Mouse (Mus musculus): Measurements from ENCODE around the gene Knstrn. TPM values are rescaled to one million over a fixed set of nuclear protein-coding genes. Genes with fewer than 3 reads are reported as not detected.

The Knstrn gene
- 1 to 10 TPM in 1 of 2 experiments, under 1 TPM in 1; 0.75 to 1.0 TPM for total RNA-seq (2021)
- long read RNA-seq, experiment 1 = 0 reads
- long read RNA-seq, experiment 2, full-length matches to known transcripts = 1 of 1 reads
- long read RNA-seq, experiment 2, partial matches to known transcripts = 0 of 1 reads
- long read RNA-seq, experiment 2, other reads (novel, unspliced or antisense) = 0 of 1 reads

GRCm38 (mm10) chr2:118813981-118814836, at the start of gene Knstrn:
TSS of gene Knstrn (plus strand) at chr2:118814003.
- H3K27ac ChIP-seq = no peak within 1 kb of the TSS
- DNase-seq (ENCODE audit: extremely low spot score in 1 of 2, low spot score in 2 of 2) = peak; percentile 81 to 82
- intact Hi-C loops (cut with DNase I) = loop anchor here (5.0 kb wide), 1 partner anchor 48 kb away; the partner anchor contains the start of gene Ivd
- TF ChIP-seq CTCF (IDR thresholded peaks at IDR 0.05) = no peak
- H3K4me3 ChIP-seq = peak within 1 kb of the TSS; percentile 57

GRCm38 (mm10) chr2:118764094-118764831, 49.5 kb upstream of the Knstrn start:
- no peak overlapping the region for H3K4me3 ChIP-seq
- intact Hi-C loops (cut with DNase I) = loop anchor here (1.0 to 5.0 kb wide), 2 partner anchors 19 to 118 kb away; partner anchors contain the start of gene Inafm2
- peak; percentile 79 for TF ChIP-seq CTCF (IDR thresholded peaks at IDR 0.05)
- H3K27ac ChIP-seq = no peak overlapping the region
- peak in 1 of 2 experiments; percentile 60 for DNase-seq (ENCODE audit: extremely low spot score in 1 of 2, low spot score in 2 of 2)

- no peak overlapping the region for H3K27ac ChIP-seq
- no peak overlapping the region for H3K4me3 ChIP-seq
- no peak for TF ChIP-seq CTCF (IDR thresholded peaks at IDR 0.05)
- intact Hi-C loops (cut with DNase I) = loop anchor here (1.0 to 5.0 kb wide), 2 partner anchors 20 to 117 kb away; partner anchors contain the start of gene Inafm2
- DNase-seq (ENCODE audit: extremely low spot score in 1 of 2, low spot score in 2 of 2) = no peak
These were observed 48.9 kb upstream of the Knstrn start for GRCm38 (mm10) chr2:118764875-118765274.

DNA sequence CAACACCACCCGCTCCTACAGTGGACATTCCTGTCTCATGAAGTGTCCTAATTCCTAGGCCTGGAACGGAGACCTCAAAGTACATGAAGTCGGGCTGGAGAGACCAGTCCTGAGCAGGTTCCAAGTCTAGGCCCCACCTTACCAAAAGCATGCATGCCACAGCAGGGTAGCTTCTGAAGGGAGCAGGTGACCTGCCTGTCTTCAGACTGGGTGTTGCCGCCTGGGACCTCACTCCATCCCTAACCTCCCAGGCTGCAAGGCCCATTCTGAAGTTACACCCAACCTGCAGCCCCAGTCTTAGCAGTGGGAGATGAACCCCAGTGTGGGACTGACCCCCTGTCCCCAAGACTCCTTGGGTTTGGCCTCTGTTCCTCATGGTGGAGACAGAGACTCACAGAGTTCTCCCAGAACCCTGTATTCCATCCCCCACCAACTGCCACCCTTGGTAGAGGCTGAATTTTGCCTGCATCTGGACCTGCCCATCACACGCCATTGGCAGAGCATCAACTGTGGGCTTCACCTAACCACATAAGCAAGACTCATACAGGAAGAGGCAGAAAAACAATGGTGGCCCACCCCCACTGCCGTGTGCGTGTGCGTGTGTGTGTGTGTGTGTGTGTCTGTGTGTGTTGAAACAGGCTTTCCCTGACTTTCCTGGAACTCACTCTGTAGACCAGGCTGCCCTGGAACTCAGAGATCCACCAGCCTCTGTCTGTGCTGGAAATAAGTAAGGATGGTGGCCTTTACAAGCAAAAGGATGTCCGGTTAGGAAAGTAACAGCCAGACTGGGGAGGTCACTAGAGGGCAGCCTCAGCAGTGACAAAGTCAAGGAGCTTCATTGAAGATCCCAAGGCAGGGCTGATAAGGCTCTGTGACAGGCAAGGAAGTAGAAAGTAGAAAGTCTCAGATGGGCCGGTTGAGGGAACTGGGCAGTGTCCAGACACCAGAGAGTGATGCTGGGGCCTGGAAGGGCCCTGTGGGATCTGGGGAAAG, 47.5 kb upstream of the Knstrn start:
- intact Hi-C loops (cut with DNase I) = no loop called here
- DNase-seq (ENCODE audit: extremely low spot score in 1 of 2, low spot score in 2 of 2) = no peak
- Histone ChIP-seq H3K4me3 (no peak overlapping the region), H3K27ac (no peak overlapping the region)
- no peak for TF ChIP-seq CTCF (IDR thresholded peaks at IDR 0.05)

DNA sequence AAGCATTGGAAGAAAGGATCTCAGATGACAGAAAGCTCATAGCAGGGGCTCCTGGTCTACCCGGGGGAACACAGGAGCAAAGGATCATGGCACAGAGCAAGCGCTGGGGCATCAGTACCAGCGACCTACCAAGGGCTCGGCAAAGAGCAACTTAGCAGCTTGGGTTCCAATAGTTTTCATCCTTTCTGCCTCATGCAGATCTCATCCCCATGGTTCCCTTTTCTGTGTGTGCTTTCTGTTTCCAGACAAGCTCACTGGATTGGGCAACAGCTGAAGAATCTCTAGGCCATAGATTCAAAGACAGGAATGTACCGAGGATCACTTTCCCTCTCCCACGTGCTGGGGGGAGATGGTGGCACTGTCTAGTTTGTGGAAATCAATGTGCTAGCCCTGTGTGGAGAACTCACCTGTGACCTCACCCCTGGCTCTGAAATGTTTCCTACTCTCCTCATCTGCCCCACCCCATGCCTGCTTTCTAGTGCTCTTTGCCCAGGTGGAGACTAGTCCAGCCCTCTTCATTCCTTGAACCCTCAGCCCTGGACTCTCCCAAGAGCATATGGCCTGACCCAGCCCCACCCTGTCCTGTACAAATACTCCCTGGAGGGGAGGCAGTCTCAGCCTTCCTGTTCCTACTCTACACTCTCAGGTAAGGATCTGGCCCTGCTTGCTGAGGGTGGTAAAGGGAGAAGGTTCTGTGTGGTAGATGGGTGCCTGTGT, 41.5 kb upstream of the Knstrn start, which contains the start of gene Phgr1:
Phgr1 (plus strand) TSS at position 612 of the 717 bp plus-strand sequence.
- DNase-seq (ENCODE audit: extremely low spot score in 1 of 2, low spot score in 2 of 2) = no peak
- TF ChIP-seq CTCF (IDR thresholded peaks at IDR 0.05) = no peak
- Histone ChIP-seq H3K4me3 (no peak within 1 kb of the TSS), H3K27ac (no peak within 1 kb of the TSS)
- intact Hi-C loops (cut with DNase I) = no loop called here

DNA sequence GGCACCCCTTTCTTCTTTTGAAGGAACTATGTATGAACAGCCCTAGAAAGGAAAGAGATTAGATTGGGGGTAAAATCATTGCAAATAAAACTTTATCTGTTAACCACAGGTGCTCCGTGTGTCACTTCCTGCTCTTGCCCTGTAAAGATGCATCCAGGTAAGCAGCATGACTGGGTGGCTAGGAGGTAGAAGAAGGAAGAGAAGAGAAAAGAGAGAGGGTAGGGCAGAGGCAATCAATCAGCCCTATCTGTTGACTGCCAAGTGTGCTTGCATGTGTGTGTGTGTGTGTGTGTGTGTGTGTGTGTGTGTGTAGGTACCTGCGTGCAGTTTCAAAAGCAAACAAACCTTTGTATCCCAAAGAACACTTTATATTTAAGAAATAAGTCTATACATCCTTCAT, 39.3 kb upstream of the Knstrn start:
- intact Hi-C loops (cut with DNase I) = no loop called here
- no peak overlapping the region for H3K27ac ChIP-seq
- no peak for TF ChIP-seq CTCF (IDR thresholded peaks at IDR 0.05)
- DNase-seq (ENCODE audit: extremely low spot score in 1 of 2, low spot score in 2 of 2) = no peak
- no peak overlapping the region for H3K4me3 ChIP-seq

DNA sequence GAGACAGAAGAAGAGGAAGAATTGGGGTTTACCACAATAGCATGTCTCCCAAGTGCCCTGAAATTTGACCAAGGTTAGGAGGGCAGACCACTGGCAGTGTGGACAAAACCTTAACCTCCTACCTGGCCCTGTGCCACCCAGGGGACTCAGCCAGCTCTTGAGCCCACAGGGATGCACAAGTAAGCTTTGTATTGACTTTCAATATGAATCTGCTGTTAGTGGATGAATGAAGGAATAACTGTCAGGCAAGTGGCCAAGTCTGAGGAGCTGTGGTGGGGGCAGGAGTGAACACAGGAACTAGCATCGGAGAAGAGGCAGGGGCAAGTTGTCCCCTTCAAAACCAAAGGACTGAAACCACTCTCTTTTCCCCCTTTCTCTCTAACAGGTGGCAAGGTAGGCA, 38.4 kb upstream of the Knstrn start:
- intact Hi-C loops (cut with DNase I) = no loop called here
- no peak overlapping the region for H3K27ac ChIP-seq
- H3K4me3 ChIP-seq = no peak overlapping the region
- no peak for TF ChIP-seq CTCF (IDR thresholded peaks at IDR 0.05)
- DNase-seq (ENCODE audit: extremely low spot score in 1 of 2, low spot score in 2 of 2) = no peak

GRCm38 (mm10) chr2:118775846-118776245, 38.0 kb upstream of the Knstrn start:
- intact Hi-C loops (cut with DNase I) = no loop called here
- peak overlapping the region; percentile 37; the same call in 1 of the 2 replicates for H3K27ac ChIP-seq
- no peak for TF ChIP-seq CTCF (IDR thresholded peaks at IDR 0.05)
- no peak overlapping the region for H3K4me3 ChIP-seq
- DNase-seq (ENCODE audit: extremely low spot score in 1 of 2, low spot score in 2 of 2) = peak; percentile 65

GRCm38 (mm10) chr2:118776295-118776694, 37.5 kb upstream of the Knstrn start:
- DNase-seq (ENCODE audit: extremely low spot score in 1 of 2, low spot score in 2 of 2) = no peak
- Histone ChIP-seq H3K4me3 (no peak overlapping the region), H3K27ac (peak overlapping the region; percentile 37; the same call in 1 of the 2 replicates)
- intact Hi-C loops (cut with DNase I) = no loop called here
- TF ChIP-seq CTCF (IDR thresholded peaks at IDR 0.05) = no peak

- intact Hi-C loops (cut with DNase I) = no loop called here
These were observed 35.4 kb upstream of the Knstrn start for GRCm38 (mm10) chr2:118778418-118778817.

More at GRCm38 (mm10) chr2:118778418-118778817, 35.4 kb upstream of the Knstrn start:
- no peak for DNase-seq (ENCODE audit: extremely low spot score in 1 of 2, low spot score in 2 of 2)
- no peak for TF ChIP-seq CTCF (IDR thresholded peaks at IDR 0.05)
- Histone ChIP-seq H3K4me3 (no peak overlapping the region), H3K27ac (no peak overlapping the region)

All from left cerebral cortex, adult 2 months (tissue).